Mouse (Mus musculus): ENCODE data around the gene Pdgfb.

Gene Pdgfb

DNA sequence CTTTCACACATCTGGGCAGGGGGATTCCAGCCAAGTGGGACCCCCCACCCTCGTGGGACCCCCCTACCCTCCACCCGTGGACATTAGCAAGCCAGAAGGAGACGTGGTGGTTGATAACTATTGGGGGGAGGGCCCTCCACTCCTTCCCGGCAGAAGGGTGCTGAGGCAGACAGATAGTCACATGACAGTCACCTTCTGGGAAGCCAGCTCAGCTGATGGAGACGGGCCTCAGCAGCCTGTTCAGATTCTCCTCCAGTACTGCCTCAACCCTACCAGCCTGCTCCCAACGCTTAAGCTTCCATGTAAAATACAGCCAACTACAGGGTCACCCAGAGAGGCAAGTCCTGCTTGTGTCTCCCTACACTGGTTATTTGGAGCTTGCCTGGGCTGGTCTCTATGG, 3.6 kb downstream of the Pdgfb start:
- intact Hi-C loops (cut with DNase I) = loop anchor here (2.0 to 5.0 kb wide), 2 partner anchors 51 to 64 kb away; no protein-coding TSS in a partner anchor

DNA sequence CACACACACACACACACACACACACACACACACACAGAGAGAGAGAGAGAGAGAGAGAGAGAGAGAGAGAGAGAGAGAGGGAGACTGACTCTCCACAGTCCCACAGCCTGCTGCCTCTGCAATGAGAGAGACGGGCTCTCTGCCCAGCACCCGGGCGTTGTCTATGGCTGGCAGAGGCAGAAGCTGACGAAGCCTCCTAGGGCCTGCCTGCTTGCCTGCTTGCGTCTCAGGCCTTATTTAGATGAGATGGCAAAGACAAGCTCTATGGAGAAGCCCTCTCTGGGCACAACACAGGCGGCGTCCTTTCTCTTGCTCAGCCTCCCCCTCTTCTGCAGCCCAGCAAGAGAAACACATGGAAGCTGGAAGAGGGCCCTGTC, 4.6 kb downstream of the Pdgfb start:
- intact Hi-C loops (cut with DNase I) = loop anchor here (2.0 to 5.0 kb wide), 2 partner anchors 52 to 63 kb away; no protein-coding TSS in a partner anchor

DNA sequence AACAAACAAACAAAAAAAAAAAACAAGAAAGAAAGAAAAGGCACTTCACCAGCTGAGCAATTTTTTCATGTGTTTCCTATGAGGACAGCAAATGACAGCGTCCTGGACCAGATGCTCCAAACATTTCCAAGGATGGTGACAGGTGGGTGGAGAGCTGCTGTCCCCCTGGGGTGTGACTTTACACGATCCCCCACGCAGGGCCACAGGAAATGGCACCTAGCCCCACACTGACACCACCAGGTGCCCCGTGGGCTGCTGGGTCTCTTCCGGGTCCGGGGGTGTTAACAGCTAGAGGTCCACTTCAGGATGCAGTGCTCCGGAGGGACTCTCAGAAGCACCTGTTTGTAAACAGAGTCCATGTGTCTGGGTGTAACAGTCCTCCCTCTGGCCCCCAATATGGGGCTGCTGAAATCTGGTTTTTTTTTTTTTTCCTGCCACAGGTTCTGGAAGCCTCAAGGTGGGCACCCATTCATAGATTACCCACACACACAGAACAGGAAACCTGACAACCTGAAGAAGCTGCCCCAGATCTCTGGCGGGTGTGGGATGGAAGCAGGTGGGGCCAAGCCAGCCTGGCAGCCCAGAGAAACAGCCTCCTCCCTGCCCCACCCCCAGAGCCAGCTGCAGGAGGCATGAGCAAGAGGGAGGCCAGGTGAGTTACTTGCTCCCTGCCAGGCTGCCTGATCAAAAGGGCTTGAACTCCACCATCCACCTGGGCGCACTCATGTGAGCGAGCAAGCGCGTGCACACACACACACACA, 5.2 kb downstream of the Pdgfb start:
- intact Hi-C loops (cut with DNase I) = loop anchor here (2.0 to 5.0 kb wide), 3 partner anchors 53 to 63 kb away; no protein-coding TSS in a partner anchor

DNA sequence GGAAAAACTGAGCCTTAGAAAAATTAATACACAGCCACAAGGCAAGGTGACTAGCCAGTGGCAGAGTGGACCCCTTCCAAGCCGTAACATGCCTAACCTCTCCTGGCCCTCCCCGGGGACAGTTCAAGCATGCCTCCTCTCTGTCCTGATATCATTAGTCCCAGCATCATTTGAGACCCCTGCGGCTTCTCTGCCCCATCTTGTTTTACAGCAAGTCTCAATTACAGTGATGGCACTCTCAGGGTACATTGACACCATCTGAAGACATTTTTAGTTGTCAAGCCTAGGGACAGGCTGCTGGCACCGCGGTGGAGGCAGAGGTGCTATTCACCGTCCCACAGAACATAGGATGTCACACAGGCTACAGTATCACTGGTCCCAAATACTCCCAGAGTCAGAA, 6.3 kb downstream of the Pdgfb start:
- intact Hi-C loops (cut with DNase I) = loop anchor here (5.0 kb wide), 1 partner anchor 64 kb away; no protein-coding TSS in a partner anchor

DNA sequence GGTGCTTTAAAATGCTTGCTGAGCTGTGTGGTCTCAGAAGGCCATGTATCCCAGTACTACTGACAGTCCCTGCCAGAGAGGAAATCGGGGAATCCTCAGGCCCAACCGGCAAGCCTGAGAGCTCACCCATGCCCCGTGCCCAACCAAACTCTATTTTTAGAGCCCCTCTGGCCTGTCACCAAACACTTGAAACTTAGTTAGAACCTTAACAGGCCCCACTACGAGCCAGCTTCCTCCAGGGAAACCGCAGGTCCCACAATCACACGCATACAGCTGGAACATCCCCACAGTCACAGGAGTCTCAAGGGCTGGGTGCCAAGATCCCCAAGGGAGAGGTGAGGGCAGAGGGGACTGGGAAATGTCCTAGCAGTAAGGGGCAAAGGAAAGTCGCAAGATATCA, 8.6 kb downstream of the Pdgfb start:
- intact Hi-C loops (cut with DNase I) = loop anchor here (5.0 kb wide), 1 partner anchor 66 kb away; no protein-coding TSS in a partner anchor

DNA sequence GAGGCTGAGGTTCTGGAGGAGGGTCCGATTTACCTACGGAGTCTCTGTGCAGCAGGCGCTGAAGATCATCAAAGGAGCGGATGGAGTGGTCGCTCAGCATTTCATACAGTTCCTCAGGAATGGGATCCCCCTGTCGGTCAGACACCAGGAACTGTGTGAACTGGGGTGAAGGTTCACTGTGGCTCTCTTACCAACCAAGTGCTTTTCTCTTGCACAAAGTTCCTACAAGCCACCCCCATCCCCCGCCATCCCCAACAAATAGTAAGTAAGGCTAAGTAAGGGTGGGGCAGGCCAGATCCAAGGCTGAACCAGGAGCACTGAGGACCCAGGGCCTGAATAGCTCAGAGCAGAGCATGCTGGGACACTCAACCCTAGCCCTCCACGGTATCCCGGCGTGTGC, 9.3 kb downstream of the Pdgfb start:
- intact Hi-C loops (cut with DNase I) = loop anchor here (5.0 kb wide), 1 partner anchor 67 kb away; no protein-coding TSS in a partner anchor

DNA sequence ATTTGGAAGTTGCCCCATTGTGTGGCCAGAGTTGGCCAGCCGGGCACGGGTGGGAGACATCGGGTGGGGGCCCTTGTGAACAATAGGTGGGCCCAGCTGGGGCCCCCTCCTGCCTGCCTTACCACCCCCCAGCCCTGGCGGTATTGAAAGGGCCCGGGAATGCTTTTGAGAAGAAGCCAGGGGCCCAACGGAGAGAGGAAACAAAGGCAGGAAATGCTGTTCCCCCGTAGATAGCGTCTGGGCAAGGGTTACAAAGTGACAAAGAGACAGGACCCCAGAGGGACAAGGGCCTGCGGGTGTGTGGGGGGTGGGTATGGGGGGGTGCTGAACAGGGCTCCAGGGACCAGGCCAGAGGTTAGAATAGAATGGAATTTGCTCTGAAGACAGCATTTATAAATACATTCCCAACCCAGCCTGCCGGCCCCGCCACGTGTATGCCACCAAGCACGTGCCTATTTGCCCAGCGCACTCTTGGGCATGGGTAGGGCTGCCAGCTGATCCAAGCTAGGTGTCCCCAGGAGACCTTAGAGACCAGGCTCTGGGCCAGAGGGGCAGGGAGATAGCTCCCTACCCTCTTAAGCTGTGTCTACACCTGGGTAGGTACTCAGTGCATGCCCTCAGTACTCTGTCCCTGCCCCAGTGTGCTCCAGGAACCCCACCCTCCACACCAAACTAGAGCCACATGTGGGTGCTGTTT, 10.0 kb downstream of the Pdgfb start:
- intact Hi-C loops (cut with DNase I) = loop anchor here (5.0 kb wide), 1 partner anchor 68 kb away; no protein-coding TSS in a partner anchor

DNA sequence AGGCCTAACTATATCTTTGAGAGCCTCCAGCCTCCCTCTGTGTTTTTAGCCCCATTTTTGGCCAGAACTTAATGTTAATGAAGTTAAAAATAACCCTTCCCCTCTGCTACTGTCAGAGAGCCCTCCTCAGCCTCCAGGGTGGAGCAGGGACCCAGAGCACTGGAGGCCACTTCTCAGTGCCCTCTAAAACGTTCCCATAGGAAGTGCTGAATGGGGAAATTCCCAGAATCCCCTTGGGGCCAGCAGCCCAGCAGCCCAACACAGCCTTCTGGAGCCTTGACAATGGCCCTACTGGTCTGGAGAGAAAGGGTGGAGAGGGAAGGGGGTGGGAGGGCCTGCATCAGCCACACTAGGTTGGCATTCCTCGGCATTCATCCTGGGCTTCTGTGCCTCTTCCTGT, 11.2 kb downstream of the Pdgfb start:
- intact Hi-C loops (cut with DNase I) = no loop called here

DNA sequence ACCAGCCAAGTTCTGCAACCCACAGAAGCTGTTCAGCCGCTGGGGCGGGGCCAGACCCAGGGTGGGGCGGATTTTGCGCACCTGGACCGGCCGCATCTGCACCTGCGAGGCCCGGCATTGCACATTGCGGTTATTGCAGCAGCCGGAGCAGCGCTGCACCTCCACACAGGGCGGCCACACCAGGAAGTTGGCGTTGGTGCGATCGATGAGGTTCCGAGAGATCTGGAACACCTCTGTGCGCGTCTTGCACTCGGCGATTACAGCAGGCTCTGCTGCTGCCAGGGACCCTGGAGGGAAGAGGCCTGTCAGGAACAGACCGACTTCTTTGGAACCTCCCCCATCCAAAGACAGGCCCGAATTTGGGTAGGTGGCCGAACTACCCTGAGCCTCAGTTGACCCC, 13.2 kb downstream of the Pdgfb start:
- intact Hi-C loops (cut with DNase I) = no loop called here

DNA sequence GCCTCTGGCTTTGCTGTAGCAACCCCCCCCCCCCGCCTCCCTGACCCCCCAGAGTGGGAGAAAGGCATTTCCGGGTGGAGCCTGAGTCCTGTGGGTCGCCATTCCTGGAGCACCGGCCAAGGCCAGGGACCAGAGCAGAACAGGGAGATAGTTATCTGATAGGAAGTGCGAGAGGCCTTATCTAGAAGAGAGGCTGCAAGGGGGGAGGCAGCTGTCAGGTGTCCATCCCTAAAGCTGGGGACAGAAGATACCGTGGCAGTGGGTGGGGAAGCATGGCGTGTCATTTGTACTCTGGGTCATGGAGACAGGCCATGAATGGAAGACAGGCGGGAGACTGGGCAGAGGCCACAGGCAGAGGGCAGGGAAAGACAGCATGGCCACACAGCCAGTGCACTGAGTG, 14.1 kb downstream of the Pdgfb start:
- intact Hi-C loops (cut with DNase I) = no loop called here

DNA sequence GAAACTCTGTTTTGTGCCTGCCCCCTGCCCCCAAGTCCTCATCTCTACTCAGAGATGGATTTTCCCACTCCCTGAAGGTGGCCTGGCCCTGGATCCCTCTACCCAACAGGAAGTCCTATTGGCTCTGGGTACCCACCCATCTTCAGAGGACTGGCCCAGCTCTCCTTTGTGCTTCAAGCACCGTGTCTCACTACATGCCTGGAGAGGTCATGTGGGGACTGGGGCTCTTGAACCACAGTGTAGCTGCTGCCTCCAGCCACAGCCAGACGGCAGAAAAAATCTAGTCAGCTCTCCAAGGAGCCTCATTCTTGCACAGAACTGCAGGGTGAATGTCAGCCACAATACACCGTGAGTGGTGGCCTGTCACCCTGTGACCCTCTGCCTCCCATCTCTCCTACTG, 16.8 kb downstream of the Pdgfb start:
- intact Hi-C loops (cut with DNase I) = no loop called here

DNA sequence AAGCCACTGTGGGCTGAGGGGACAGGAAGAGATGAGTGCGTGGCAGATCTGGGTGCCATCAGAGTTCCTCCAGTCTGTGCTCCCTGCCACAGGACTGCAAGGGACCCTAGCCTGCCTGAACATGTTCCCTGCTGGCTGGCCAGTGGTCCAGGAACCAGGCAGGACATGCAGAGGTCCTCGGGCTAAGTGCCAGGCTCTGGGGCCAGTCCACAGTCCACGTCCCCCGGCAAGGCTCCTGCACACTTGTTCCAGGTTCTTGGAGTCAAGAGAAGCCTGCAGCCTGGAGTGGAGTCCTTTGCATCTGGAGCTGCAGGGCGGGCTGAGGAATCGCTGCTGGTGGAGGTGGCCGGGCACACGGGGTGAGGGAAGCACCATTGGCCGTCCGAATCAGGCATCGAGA, 18.0 kb downstream of the Pdgfb start:
- intact Hi-C loops (cut with DNase I) = no loop called here

DNA sequence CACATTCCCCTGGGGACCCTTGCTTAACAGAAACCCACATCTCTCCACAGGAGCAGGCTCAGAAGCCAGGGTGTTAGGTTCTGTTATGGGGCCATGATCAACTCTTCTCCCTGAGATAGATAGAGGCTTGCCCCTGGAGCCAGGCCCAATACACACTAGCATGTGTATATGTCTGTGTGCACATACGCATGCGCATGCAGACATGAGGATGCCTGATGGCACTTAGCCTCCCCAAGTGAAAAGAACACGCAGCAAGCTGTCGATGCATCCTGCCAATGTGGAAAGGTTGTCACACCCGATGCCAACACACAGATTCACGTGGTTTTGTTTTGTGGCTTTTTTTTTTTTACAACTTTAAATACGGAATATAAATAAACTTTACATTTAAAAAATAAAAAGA, 19.2 kb downstream of the Pdgfb start:
- intact Hi-C loops (cut with DNase I) = loop anchor here (2.0 kb wide), 1 partner anchor 41 kb away; no protein-coding TSS in a partner anchor

DNA sequence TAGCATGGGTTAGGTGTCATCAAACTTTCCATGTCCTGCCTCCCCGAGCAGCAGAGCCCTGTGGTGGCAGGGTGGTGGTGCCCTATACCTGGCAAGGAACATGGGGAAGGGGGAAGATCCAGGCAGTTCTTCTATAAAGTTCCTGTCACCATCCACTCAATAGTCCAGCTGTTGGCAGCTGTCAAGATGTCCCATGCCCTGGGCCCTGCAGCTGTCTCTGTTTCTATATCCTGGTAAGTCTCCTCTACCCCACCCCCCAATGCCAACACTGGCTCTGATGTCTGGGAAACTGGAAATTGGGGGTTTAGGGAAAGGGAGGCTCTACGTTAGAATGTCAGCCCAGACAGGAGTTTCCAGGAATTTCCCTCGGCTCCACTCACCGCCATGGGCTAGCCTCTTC, 20.2 kb downstream of the Pdgfb start:
- intact Hi-C loops (cut with DNase I) = loop anchor here (2.0 kb wide), 1 partner anchor 40 kb away; no protein-coding TSS in a partner anchor

DNA sequence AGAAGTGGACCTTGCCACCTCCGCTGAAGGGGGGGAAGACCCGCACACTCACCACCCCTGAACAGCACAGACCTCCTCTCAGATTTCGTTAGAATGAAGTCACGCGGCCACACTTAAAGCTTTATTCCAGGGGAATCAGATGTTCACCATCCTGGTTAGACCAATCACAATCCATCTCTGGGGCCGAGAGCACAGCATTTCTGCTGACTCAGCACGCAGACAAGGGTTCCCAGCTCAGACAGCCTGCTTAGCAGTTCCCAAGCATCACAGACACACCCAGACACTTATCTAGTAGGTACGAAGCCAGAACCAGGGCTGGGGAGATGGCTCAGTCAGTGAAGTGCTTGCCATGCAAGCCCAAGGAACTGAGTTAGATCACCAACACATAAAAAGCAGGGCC, 28.6 kb downstream of the Pdgfb start:
- intact Hi-C loops (cut with DNase I) = no loop called here

DNA sequence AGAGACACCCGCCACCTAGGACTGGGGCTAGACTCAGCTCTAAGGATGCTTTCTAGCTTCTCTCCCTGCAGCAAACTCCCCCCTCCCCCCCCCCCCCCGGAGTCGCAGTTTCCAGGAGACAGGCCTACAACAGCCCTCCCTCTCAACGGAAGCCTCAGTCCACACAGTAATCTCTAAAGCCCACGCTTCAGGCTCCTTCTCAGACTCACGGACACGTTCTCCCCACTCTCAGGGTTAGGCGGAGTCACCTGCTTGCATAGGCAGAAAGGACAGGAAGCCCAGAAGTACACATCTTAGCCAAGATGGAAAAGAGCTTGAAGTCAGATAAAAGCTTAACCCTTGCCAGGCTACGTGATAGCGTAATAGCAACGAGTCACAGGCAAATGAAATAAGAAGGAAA, 29.3 kb downstream of the Pdgfb start:
- intact Hi-C loops (cut with DNase I) = no loop called here

DNA sequence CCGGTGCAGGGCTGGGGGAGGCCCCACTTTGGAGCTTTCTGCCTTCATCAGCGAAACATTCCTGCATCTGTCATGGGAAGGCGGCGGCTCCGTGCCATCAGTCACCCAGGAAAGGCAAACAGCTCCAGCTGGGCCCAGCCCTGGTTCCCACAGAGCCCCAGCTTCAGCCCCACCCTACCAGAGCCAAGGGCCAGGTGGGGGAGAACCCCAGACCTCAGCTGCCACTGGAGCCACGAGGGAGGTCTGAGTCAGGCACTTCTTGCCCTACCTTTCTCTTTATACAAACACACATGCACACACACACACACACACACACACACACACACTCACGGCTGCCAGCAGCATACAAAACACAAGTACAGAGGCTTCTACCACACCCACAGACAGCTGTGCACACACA, 30.6 kb downstream of the Pdgfb start:
- intact Hi-C loops (cut with DNase I) = no loop called here

DNA sequence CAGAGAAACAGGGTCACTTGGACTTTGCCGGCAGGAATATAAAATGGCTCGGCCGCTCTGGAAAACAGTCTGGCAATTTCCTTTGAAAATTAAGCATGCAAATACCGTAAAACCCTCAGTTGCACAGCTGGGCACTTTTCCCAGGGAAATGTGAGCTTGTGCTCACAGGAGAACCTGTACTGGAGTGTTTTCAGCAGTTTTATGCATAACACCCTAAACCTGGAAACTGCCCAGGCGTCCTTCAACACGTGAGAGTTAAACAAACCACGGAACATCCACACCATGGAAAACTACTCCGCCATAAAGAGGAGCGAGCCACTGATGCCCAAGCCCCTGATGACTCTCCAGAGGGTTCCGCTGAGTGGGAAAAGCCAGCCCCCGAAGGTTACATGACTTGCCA, 34.1 kb downstream of the Pdgfb start:
- intact Hi-C loops (cut with DNase I) = no loop called here

DNA sequence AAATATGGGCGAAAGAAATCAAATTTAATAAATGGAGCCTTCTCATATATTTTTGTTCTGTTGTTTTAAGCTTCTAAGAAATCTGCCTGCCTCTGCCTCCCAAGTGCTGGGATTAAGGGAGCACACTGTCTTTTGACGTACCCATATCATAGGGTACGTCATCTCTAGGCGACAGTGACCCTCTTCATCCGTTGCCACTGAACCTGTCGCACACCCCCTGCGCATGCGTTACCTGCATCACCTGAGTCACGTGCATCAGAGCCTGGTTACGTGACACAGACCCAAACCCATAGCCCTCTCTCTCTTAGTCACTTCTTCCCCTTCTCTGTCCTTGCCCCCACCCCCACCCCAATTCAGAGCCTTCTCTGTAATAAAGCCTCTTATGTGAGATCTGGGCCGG, 42.6 kb downstream of the Pdgfb start:
- intact Hi-C loops (cut with DNase I) = no loop called here

DNA sequence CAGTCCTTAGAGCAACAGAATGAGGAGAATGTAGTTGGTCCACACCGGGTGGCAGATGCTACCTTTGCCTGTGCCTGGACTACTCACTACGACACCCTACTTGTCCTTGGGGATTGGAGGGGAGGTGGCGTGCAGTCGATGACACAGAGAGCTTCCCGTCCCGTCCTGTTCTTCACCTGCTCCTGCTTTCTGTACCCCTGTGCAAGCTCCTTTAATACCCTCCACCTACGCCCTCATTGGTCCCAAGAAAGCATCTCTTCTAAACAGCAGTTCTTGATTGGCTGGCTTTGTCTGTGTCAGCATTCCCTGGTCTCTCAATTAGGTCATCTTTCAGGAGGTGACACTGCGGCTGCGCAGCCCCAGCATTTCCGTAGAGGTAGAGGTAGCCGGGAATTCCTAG, 43.8 kb downstream of the Pdgfb start, which contains the start of gene Cbx7:
Gene Cbx7 (minus strand): TSS at position 180 of the 400 bp plus-strand sequence.
- intact Hi-C loops (cut with DNase I) = no loop called here

DNA sequence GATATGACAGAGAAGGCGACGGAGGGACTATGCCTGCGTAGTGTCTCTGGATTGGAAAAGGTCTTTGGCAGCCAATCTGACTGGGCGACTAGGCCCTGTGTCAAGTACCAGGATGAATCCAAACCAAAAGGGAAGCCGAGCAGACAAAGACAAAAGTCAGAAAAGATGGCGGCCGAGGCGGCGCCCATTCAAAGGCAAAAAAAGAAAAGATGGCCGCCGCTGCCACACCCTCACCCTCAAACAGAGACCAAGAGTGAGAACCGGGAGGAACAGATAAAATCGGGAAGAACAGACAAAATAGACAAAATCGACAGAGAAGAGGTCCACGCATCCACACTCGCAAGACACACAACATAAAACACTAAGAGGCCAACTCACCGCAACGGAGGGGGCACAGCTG, 44.3 kb downstream of the Pdgfb start:
- intact Hi-C loops (cut with DNase I) = no loop called here

DNA sequence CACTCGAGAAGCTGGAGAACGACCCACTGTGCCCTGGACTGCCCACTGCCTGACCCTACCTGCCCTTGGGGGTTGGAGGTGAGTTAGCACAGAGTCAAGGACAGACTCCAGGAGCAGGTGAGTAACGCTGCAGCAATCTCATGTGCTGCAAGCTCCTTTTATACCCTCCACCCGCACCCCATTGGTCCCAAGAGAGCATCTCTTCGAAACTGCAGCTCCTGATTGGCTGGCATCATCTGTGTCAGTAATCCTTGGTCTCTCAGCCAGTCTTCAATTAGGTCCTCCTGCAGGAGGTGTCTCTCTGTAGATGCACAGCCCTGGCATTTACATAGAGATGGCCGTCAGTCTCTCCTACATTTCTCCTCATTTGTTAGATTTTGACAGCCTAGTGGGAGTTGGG, 47.4 kb downstream of the Pdgfb start:
- intact Hi-C loops (cut with DNase I) = no loop called here
